Mouse (Mus musculus): ENCODE data around the gene Tex44.

- TF ChIP-seq POLR2A (IDR thresholded peaks at IDR 0.05; ENCODE audit: control insufficient read depth, low read depth, low read length), result no peak
- TF ChIP-seq CTCF (IDR thresholded peaks at IDR 0.05; ENCODE audit: control insufficient read depth, insufficient read depth, insufficient replicate concordance, low read depth, low read length), result no peak
Measured at GRCm38 (mm10) chr1:86421007-86421406, 5.1 kb upstream of the Tex44 start.

Measured in testis, adult 2 months (tissue).